Mouse (Mus musculus) hematopoietic stem cell, adult 5-6 weeks (primary cell): ENCODE measurements around the gene Chmp4b. TPM values are rescaled to one million over a fixed set of nuclear protein-coding genes. Genes with fewer than 3 reads are reported as not detected.

Source experiments
- ATAC-seq, 2 experiments: fragments of 125-278 bp in 1 of 2; replicated peaks in 1 of 2; 2 replicates each; pipeline ENCODE4 v1.8.0; 2016 to 2017; ENCODE audit warnings: inconsistent platforms in 2 of 2, mild to moderate bottlenecking in 2 of 2, moderate number of reproducible peaks in 2 of 2, low read depth in 1 of 2, moderate TSS enrichment in 1 of 2; ENCODE audit not compliant: low FRiP score in 2 of 2, poor library complexity in 2 of 2, severe bottlenecking in 2 of 2, insufficient read depth in 1 of 2, low TSS enrichment in 1 of 2
- total RNA-seq: library from RNA; stranded (forward); fragments of 172-1452, 232-1000 nt; gene quantifications from 2 replicates; pipeline ENCODE4 v1.2.3, GENCODE M21; 2017

The Chmp4b gene
- total RNA-seq, 1 experiment from 2014 or later, result 114 TPM

GRCm38 (mm10) chr2:154633876-154634644 lies 17.4 kb upstream of the Chmp4b start:
- 0 out of 4 replicates have a peak, but pooled peaks of 1 of the 2 experiments have one; percentile 17 for ATAC-seq

- no peak for ATAC-seq
Measured at GRCm38 (mm10) chr2:154635826-154636225, 15.7 kb upstream of the Chmp4b start.

- ATAC-seq, result no peak
Measured at GRCm38 (mm10) chr2:154638521-154638920, 13.0 kb upstream of the Chmp4b start.

GRCm38 (mm10) chr2:154639115-154639514 lies 12.4 kb upstream of the Chmp4b start:
- ATAC-seq, result no peak

- no peak for ATAC-seq
Measured at GRCm38 (mm10) chr2:154641176-154641575, 10.3 kb upstream of the Chmp4b start.

GRCm38 (mm10) chr2:154642005-154642459 lies 9.5 kb upstream of the Chmp4b start:
- no peak for ATAC-seq

- no peak for ATAC-seq
Measured at GRCm38 (mm10) chr2:154642712-154643385, 8.7 kb upstream of the Chmp4b start.

GRCm38 (mm10) chr2:154646634-154647033 lies 4.9 kb upstream of the Chmp4b start:
- peak; percentile 46 to 48; a peak in 2 of 4 replicates for ATAC-seq

GRCm38 (mm10) chr2:154648086-154648485 lies 3.4 kb upstream of the Chmp4b start:
- no peak; a peak in 2 of 4 replicates for ATAC-seq

GRCm38 (mm10) chr2:154650404-154650803 lies 1.1 kb upstream of the Chmp4b start:
- ATAC-seq, result no peak

GRCm38 (mm10) chr2:154654976-154655375 lies 3.5 kb downstream of the Chmp4b start:
- no peak for ATAC-seq

- no peak for ATAC-seq
Measured at GRCm38 (mm10) chr2:154655878-154656414, 4.4 kb downstream of the Chmp4b start.

- ATAC-seq, result peak; percentile 86 to 91
Measured at GRCm38 (mm10) chr2:154656710-154657485, 5.4 kb downstream of the Chmp4b start.

GRCm38 (mm10) chr2:154657486-154658237 lies 6.2 kb downstream of the Chmp4b start:
- peak; percentile 81 to 83 for ATAC-seq

GRCm38 (mm10) chr2:154659070-154659469 lies 7.6 kb downstream of the Chmp4b start:
- no peak for ATAC-seq

- ATAC-seq, result 0 out of 4 replicates have a peak, but pooled peaks of 1 of the 2 experiments have one; percentile 8
Measured at GRCm38 (mm10) chr2:154659531-154660074, 8.1 kb downstream of the Chmp4b start.

GRCm38 (mm10) chr2:154668680-154669079 lies 17.2 kb downstream of the Chmp4b start:
- ATAC-seq, result no peak
